Mouse (Mus musculus) brain, embryonic 14.5 days (tissue): ENCODE data around the gene Snrnp48.

Experiments used
- CTCF ChIP-seq: fragments of 200-500 bp; IDR thresholded peaks from 2 replicates; pipeline ENCODE4 v1.5.1; 2012; ENCODE audit warnings: inconsistent platforms, mild to moderate bottlenecking, moderate library complexity, borderline replicate concordance; ENCODE audit not compliant: insufficient read depth, insufficient read length; ENCODE audit errors: extremely low read depth
- POLR2A ChIP-seq: fragments of 200-500 bp; IDR thresholded peaks from 2 replicates; pipeline ENCODE4 v1.6.1; 2012; ENCODE audit warnings: mild to moderate bottlenecking, inconsistent platforms, borderline replicate concordance; ENCODE audit not compliant: poor library complexity, insufficient read depth, insufficient read length, severe bottlenecking; ENCODE audit errors: extremely low read depth

DNA sequence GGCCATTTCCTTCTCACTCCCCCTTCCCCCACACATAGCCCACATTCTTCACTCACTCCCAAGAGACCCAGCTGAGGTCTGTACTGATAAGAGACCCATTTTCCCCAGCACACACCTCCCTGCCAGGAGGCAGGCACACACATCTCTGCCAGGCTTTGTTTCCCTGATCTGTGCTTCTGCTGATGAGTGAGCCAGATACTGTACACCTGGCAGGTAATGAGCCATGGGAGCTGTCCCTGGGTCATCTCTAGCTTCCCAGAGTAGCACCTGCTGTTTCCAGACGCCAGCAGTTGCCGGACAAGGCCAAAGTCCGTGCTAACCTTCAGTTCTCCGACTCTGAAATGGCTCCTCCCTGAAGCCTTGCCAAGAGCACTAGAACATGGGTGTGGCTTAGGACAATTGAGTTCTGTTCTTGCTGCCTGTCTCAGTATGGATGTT lies 34.0 kb upstream of the Snrnp48 start:
- TF ChIP-seq POLR2A, result no peak
- TF ChIP-seq CTCF, result no peak
